Mouse (Mus musculus): ENCODE data around the gene Socs3. TPM values are rescaled to one million over a fixed set of nuclear protein-coding genes. Genes with fewer than 3 reads are reported as not detected.

Gene Socs3
- polyA plus RNA-seq, 1 experiment from 2014 or later, result 8.0 TPM

GRCm38 (mm10) chr11:117983770-117984169 is 13.9 kb upstream of the Socs3 start:
- H3K36me3 ChIP-seq, result no peaks in the 10 kb centered on the region
- H3K27ac ChIP-seq (ENCODE audit: poor library complexity, severe bottlenecking), result no peak overlapping the region
- no peaks in the 10 kb centered on the region for H3K27me3 ChIP-seq (replicated peaks)
- no peak overlapping the region for H3K4me2 ChIP-seq
- 51% methylated on average over 7 of the region's 7 CpGs for WGBS
- H3K4me3 ChIP-seq, result no peak overlapping the region
- no peak overlapping the region for H3K9ac ChIP-seq
- H3K4me1 ChIP-seq (replicated peaks), result peaks cover 17% of the 10 kb centered on the region
- no peak for ATAC-seq (ENCODE audit: insufficient number of reproducible peaks, low FRiP score)
- no peaks in the 10 kb centered on the region for H3K9me3 ChIP-seq (replicated peaks)

GRCm38 (mm10) chr11:117982426-117982825 is 12.6 kb upstream of the Socs3 start:
- Histone ChIP-seq H3K27ac (ENCODE audit: poor library complexity, severe bottlenecking) (no peak overlapping the region), H3K36me3 (no peaks in the 10 kb centered on the region), H3K9me3 (replicated peaks) (no peaks in the 10 kb centered on the region), H3K4me3 (no peak overlapping the region), H3K9ac (no peak overlapping the region), H3K4me1 (replicated peaks) (peaks cover 7% of the 10 kb centered on the region), H3K27me3 (replicated peaks) (no peaks in the 10 kb centered on the region), H3K4me2 (no peak overlapping the region)
- 34% methylated on average over 5 of the region's 5 CpGs for WGBS
- ATAC-seq (ENCODE audit: insufficient number of reproducible peaks, low FRiP score), result no peak

GRCm38 (mm10) chr11:117979388-117979787 is 9.5 kb upstream of the Socs3 start:
- Histone ChIP-seq H3K4me2 (no peak overlapping the region), H3K4me1 (replicated peaks) (peaks cover 21% of the 10 kb centered on the region), H3K36me3 (no peaks in the 10 kb centered on the region), H3K27me3 (replicated peaks) (peaks cover 4% of the 10 kb centered on the region), H3K9ac (no peak overlapping the region), H3K4me3 (no peak overlapping the region), H3K27ac (ENCODE audit: poor library complexity, severe bottlenecking) (no peak overlapping the region), H3K9me3 (replicated peaks) (no peaks in the 10 kb centered on the region)
- ATAC-seq (ENCODE audit: insufficient number of reproducible peaks, low FRiP score), result no peak
- 49% methylated on average over 7 of the region's 7 CpGs for WGBS

- H3K4me3 ChIP-seq, result no peak overlapping the region
- H3K36me3 ChIP-seq, result no peaks in the 10 kb centered on the region
- no peak for ATAC-seq (ENCODE audit: insufficient number of reproducible peaks, low FRiP score)
- peaks cover 33% of the 10 kb centered on the region for H3K4me1 ChIP-seq (replicated peaks)
- no peaks in the 10 kb centered on the region for H3K9me3 ChIP-seq (replicated peaks)
- no peak overlapping the region for H3K27ac ChIP-seq (ENCODE audit: poor library complexity, severe bottlenecking)
- 69% methylated on average over 5 of the region's 5 CpGs for WGBS
- peaks cover 7% of the 10 kb centered on the region for H3K27me3 ChIP-seq (replicated peaks)
- no peak overlapping the region for H3K9ac ChIP-seq
- no peak overlapping the region for H3K4me2 ChIP-seq
Observed at GRCm38 (mm10) chr11:117977694-117978360, 8.0 kb upstream of the Socs3 start.

GRCm38 (mm10) chr11:117976081-117976582 is 6.3 kb upstream of the Socs3 start:
- peak overlapping the region; percentile 53; the same call in 1 of the 2 replicates for H3K9ac ChIP-seq
- no peak overlapping the region for H3K4me2 ChIP-seq
- peak overlapping the region; percentile 45; the same call in 1 of the 2 replicates for H3K27ac ChIP-seq (ENCODE audit: poor library complexity, severe bottlenecking)
- peaks cover 33% of the 10 kb centered on the region for H3K4me1 ChIP-seq (replicated peaks)
- ATAC-seq (ENCODE audit: insufficient number of reproducible peaks, low FRiP score), result 0 out of 2 replicates have a peak, but pooled peaks have one; percentile 9
- no peak overlapping the region for H3K4me3 ChIP-seq
- H3K9me3 ChIP-seq (replicated peaks), result no peaks in the 10 kb centered on the region
- no peaks in the 10 kb centered on the region for H3K36me3 ChIP-seq
- WGBS, result 29% methylated on average over 8 of the region's 8 CpGs
- H3K27me3 ChIP-seq (replicated peaks), result peaks cover 11% of the 10 kb centered on the region

GRCm38 (mm10) chr11:117975211-117975967 is 5.5 kb upstream of the Socs3 start:
- H3K4me1 ChIP-seq (replicated peaks), result peaks cover 33% of the 10 kb centered on the region
- ATAC-seq (ENCODE audit: insufficient number of reproducible peaks, low FRiP score), result peak; percentile 26; the same call in 1 of the 2 replicates
- H3K36me3 ChIP-seq, result no peaks in the 10 kb centered on the region
- peaks cover 17% of the 10 kb centered on the region for H3K27me3 ChIP-seq (replicated peaks)
- peak overlapping the region; percentile 53; the same call in 1 of the 2 replicates for H3K9ac ChIP-seq
- H3K9me3 ChIP-seq (replicated peaks), result no peaks in the 10 kb centered on the region
- H3K4me2 ChIP-seq, result peak overlapping the region; percentile 23; the same call in 1 of the 2 replicates
- WGBS, result 8% methylated on average over 18 of the region's 18 CpGs
- H3K4me3 ChIP-seq, result no peak overlapping the region
- H3K27ac ChIP-seq (ENCODE audit: poor library complexity, severe bottlenecking), result peak overlapping the region; percentile 45

GRCm38 (mm10) chr11:117974327-117975125 is 4.7 kb upstream of the Socs3 start:
- H3K36me3 ChIP-seq, result no peaks in the 10 kb centered on the region
- H3K27ac ChIP-seq (ENCODE audit: poor library complexity, severe bottlenecking), result peak overlapping the region; percentile 45
- peaks cover 39% of the 10 kb centered on the region for H3K4me1 ChIP-seq (replicated peaks)
- peaks cover 17% of the 10 kb centered on the region for H3K27me3 ChIP-seq (replicated peaks)
- H3K4me2 ChIP-seq, result 0 out of 2 replicates have a peak overlapping the region, but pooled peaks have one; percentile 1
- ATAC-seq (ENCODE audit: insufficient number of reproducible peaks, low FRiP score), result no peak
- no peaks in the 10 kb centered on the region for H3K9me3 ChIP-seq (replicated peaks)
- 15% methylated on average over 14 of the region's 14 CpGs for WGBS
- H3K4me3 ChIP-seq, result no peak overlapping the region
- H3K9ac ChIP-seq, result no peak overlapping the region

- Histone ChIP-seq H3K36me3 (no peaks in the 10 kb centered on the region), H3K4me1 (replicated peaks) (peaks cover 41% of the 10 kb centered on the region), H3K27me3 (replicated peaks) (peaks cover 17% of the 10 kb centered on the region), H3K27ac (ENCODE audit: poor library complexity, severe bottlenecking) (no peak overlapping the region), H3K9me3 (replicated peaks) (no peaks in the 10 kb centered on the region), H3K4me2 (no peak overlapping the region), H3K4me3 (no peak overlapping the region), H3K9ac (no peak overlapping the region)
- 43% methylated on average over 5 of the region's 5 CpGs for WGBS
- ATAC-seq (ENCODE audit: insufficient number of reproducible peaks, low FRiP score), result no peak
Observed at GRCm38 (mm10) chr11:117973569-117973968, 3.7 kb upstream of the Socs3 start.

- peaks cover 46% of the 10 kb centered on the region for H3K4me1 ChIP-seq (replicated peaks)
- H3K4me3 ChIP-seq, result no peak overlapping the region
- no peak overlapping the region for H3K4me2 ChIP-seq
- H3K9ac ChIP-seq, result no peak overlapping the region
- WGBS, result 69% methylated on average over 11 of the region's 11 CpGs
- H3K36me3 ChIP-seq, result no peaks in the 10 kb centered on the region
- no peak overlapping the region for H3K27ac ChIP-seq (ENCODE audit: poor library complexity, severe bottlenecking)
- no peak for ATAC-seq (ENCODE audit: insufficient number of reproducible peaks, low FRiP score)
- peaks cover 20% of the 10 kb centered on the region for H3K27me3 ChIP-seq (replicated peaks)
- H3K9me3 ChIP-seq (replicated peaks), result no peaks in the 10 kb centered on the region
Observed at GRCm38 (mm10) chr11:117972656-117973558, 3.1 kb upstream of the Socs3 start.

GRCm38 (mm10) chr11:117971646-117972242 is 1.9 kb upstream of the Socs3 start:
- ATAC-seq (ENCODE audit: insufficient number of reproducible peaks, low FRiP score), result no peak
- H3K27me3 ChIP-seq (replicated peaks), result peaks cover 30% of the 10 kb centered on the region
- peaks cover 58% of the 10 kb centered on the region for H3K4me1 ChIP-seq (replicated peaks)
- no peak overlapping the region for H3K9ac ChIP-seq
- H3K4me3 ChIP-seq, result no peak overlapping the region
- H3K36me3 ChIP-seq, result peaks cover 1% of the 10 kb centered on the region; the same call in 1 of the 2 replicates
- H3K9me3 ChIP-seq (replicated peaks), result no peaks in the 10 kb centered on the region
- no peak overlapping the region for H3K27ac ChIP-seq (ENCODE audit: poor library complexity, severe bottlenecking)
- WGBS, result 44% methylated on average over 2 of the region's 2 CpGs
- H3K4me2 ChIP-seq, result no peak overlapping the region
